Mouse (Mus musculus): ENCODE measurements around the gene C5ar1.

GRCm38 (mm10) chr7:16308555-16309317 lies 49.4 kb upstream of the C5ar1 start:
- peak; percentile 68; the same call in 1 of the 2 replicates for TF ChIP-seq EP300 (IDR thresholded peaks at IDR 0.05; ENCODE audit: insufficient read depth, low read depth, low read length)
- TF ChIP-seq CTCF (IDR thresholded peaks at IDR 0.05; ENCODE audit: low read depth, low read length) = no peak
- TF ChIP-seq POLR2A (IDR thresholded peaks at IDR 0.05; ENCODE audit: insufficient read depth, low read length) = peak; percentile 62

Data from ES-Bruce4 (cell line).